Mouse (Mus musculus) 3134 (cell line): ENCODE results near the gene Matk.
"Not testable (repeated sequence)": the region's sequence is repeated elsewhere in the genome, so short reads cannot be mapped to it uniquely, and the experiment has no call there.

Source experiments
- DNase-seq: peaks from one replicate; pipeline ENCODE4 v3.0.0-alpha.2; 2011; ENCODE audit warnings: low spot score; ENCODE audit not compliant: insufficient read length; ENCODE audit errors: extremely low read depth

Matk gene

GRCm38 (mm10) chr10:81252424-81253419 lies at the start of gene Matk:
Matk (plus strand) TSS chr10:81252935.
- DNase-seq: no peak

- DNase-seq: no peak
Observed at GRCm38 (mm10) chr10:81202978-81203720, 49.6 kb upstream of the Matk start.

DNA sequence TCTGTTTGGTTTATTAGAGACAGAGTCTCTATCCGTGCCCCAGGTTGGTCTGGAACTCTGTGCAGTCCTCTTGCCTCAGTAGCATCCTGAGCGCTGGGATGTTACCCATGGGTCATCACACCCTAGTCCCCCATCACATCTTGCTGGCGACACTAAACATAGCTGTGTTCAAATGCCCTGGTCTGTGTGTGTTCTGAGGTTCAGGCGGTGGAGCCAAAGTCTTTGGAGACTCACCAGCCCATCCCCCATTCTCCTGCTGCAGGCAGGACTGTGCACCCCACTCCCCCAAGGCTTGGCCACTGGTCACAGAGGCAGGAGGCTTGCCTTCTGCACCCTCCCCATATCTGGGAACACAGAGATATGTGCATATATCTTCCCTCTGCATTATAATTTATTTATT lies 48.6 kb upstream of the Matk start:
- no peak for DNase-seq

DNA sequence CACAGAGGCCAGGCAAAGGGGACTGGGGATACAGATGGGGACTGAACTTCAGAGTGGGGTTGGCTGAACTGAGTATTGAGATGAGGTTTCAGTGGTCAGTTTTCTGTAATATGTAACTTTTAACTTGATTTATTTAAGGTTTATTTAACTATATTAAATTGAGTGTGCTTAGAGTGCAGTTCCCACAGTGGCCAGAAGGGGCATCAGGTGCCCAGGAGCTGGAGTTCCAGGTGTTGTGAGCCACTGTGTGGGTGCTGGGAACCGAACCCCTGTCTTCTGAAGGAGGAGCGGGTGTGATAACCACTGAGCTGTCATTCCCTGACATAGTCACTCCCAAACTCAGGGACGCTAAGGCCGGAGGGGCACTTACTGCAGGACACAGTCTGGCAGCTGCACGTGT lies 42.6 kb upstream of the Matk start:
- DNase-seq: no peak

DNA sequence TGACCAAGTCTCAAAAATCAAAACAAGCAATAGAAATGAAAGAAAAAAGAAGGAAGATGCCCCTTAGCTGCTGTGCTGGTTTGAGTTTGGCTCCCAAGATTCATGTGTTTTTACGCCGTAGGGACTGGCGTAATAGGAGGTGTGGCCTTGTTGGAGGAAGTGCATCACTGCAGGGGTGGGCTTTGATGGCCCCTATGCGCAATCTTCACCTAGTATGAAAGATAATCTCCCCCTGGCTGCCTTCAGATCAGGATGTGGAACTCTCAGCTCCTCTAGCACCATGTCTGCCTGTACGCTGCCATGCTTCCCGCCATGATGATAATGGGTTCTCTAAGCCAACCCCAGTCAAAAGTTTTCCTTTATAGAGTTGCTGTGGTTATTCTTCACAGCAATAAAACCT lies 36.5 kb upstream of the Matk start:
- DNase-seq: no peak

GRCm38 (mm10) chr10:81216810-81217209 lies 35.9 kb upstream of the Matk start:
- DNase-seq: no peak

DNA sequence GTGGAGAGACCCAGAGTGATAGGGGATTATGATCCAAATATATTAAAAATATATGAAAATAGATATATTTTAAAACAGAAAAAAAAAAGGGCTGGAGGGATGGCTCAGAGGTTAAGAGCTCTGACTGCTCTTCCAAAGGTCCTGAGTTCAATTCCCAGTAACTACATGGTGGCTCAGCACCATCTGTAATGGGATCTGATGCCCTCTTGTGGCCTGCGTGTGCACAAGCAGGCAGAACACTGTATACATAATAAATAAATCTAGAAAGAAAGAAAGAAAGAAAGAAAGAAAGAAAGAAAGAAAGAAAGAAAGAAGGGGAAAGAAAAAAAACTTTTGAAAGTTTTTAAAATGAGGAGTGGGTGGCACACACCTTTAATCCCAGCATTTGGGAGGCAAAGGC lies 35.5 kb upstream of the Matk start:
- not testable (repeated sequence) for DNase-seq

GRCm38 (mm10) chr10:81217964-81218363 lies 34.8 kb upstream of the Matk start:
- DNase-seq: no peak

- no peak for DNase-seq
Observed at GRCm38 (mm10) chr10:81221402-81222015, 31.2 kb upstream of the Matk start.

DNA sequence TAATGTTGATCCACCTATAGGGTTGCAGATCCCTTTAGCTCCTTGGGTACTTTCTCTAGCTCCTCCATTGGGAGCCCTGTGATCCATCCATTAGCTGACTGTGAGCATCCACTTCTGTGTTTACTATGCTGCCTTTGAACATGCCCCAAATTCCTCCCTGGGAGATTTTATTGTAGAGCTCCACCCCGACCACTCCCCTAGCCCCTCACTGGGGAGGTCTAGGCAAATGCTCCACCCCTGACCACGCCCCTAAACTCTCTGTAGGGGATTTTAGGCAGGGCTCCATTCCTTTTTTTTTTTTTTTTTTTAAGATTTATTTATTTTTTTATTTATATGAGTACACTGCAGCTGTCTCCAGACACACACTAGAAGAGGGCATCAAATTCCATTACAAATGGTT lies 29.0 kb upstream of the Matk start:
- DNase-seq: not testable (repeated sequence)

- no peak for DNase-seq
Observed at GRCm38 (mm10) chr10:81229735-81230437, 22.8 kb upstream of the Matk start.

DNA sequence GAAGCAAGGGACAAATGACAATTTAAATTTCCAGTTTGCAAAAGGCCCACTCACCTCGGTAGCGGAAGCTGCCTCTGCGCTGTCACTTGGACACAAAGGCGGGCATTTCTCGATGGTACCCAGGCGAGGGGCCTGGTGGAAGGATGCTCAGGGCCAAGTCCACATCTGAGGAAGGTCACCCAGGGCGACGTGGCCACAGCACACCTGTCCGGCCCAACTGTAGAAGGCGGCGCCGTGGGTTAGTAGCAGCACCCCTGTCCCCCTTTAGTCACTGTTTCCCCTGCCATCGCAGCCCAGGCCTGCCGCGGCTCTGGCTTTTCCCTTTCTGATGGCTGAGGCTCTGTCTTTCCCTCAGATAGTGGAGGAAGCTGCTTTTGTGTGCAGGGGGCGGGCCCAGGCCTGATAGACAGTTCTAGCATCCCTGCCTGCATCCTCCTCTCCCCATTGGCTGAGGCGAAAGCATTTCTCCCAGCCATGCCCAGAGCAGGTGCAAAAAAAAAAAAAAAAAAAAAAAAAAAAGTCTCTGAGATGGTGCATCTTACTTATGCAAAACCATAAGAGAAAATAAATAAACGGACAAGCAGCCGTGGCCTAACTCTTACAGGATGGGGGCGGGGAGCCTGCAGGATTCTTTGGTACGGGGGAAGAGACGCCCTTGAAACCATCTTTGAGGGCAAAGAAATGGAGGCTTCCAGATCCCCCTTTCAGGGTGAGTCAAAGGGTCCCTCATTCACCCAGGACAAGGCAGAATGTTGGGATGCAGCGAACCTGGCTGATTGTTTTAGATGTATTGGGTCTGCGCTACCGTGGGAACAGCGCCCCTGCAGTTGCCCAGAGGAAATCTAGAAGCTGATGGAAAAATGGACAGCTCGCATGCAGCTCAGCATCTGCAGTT lies 22.1 kb upstream of the Matk start, which contains the start of gene Atcay:
Atcay (minus strand) TSS at position 396 of the 895 bp plus-strand sequence.
- no peak for DNase-seq

- DNase-seq: no peak
Observed at GRCm38 (mm10) chr10:81231436-81231835, 21.3 kb upstream of the Matk start.

DNA sequence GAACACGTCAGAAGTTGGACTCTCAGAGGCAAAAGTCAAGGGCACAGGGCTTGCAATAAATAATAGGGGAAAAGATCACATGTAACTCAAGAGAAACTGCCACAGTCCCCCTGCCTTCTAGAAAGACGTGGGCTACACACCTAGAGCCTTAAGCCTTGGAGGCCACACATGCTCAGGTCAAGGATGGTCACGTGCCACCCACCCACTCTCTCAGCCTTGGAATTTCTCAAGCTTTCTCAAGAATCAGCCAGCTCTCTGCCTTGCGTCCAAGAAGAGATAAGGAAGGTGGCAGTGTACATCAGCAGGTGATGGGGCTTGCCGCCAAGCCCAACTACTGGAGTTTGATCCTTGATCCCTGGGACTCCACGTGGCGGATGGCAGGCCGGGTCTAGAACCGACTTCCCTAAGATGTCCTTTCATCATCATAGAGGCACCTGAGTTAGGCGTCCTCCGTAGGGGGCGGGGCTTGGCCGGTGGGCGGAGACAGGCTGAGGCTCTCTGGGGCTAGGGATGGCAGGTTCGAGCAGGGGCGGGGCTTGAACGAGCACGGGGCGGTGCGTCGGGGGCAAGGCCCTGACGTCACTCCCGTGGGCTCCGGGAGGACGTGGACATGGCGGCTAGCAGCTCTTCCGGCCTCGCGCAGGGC lies 20.0 kb upstream of the Matk start, which contains the start of gene Zfr2:
Zfr2 (plus strand) TSS at position 576 of the 646 bp plus-strand sequence.
- DNase-seq: peak; percentile 97

DNA sequence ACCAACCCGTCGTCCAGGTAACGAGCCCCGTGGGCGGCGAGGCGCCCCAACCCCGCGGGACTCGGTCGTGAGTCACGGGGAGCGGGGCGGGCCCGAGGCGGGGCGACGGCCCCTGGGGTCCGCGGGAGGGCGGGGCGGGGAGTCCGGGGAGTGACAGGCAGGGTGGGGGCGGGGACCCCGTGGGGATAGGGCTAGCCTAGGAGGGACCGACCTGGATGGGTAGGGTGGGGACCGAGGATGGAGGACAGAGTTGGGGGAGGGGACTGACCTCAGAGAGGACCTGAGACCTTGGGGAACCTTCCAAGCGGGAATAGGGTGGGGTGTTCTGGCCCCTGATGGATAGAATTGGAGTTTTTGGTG lies 19.5 kb upstream of the Matk start:
- DNase-seq: no peak

DNA sequence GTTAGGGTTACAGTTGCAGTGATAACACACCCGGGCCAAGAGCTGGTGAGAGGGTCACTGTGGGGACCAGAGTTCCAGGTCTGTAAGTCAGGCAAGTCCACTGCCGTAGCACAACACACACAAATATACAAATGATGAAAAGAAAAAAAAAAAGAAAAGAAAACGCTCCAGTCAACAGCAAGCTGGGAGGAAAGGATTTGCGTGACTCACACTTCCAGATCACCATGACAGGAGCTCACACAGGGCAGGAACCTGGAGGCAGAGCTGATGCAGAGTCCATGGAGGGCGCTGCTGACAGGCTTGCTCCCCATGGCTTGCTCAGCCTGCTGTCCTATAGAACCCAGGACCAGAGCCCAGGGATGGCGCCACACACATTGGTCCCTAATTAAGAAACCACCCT lies 18.5 kb upstream of the Matk start:
- no peak for DNase-seq

DNA sequence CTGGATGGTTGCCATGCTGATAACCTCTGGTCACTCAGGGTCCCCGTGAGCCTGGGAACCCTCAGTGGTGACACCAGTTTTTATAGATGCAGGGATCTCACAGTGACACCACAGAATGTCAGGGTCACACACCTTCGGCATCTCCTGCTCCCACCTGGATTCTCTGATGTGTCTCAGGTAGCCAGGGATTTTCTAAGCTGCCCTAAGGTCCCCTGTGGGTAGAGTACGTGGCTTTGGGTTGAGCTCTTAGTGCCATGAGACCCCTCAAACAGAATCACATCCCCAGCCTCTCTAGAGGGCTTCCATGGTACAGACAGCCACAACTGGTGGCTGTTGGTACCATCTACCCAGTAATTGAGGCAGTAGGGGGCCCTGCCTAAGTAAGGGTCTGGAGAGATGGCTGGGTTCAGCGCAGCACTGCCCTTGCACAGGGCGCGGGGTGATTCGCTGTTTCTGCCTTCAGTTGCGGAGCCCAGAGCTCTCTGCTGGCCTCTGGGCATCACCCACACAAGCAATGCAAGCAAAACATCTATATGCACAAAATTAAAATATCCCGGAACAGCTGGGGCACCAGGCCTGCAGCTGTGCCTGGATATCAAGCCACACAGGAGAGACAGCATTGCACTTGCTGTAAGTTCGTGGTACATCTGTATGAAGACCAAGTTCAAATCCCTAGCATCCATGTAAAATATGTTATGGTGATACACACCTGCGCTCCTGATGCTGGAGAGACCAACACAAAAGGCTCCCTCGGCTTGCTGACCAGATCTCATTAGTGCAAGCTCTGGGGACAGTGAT lies 16.1 kb upstream of the Matk start:
- DNase-seq: no peak

DNA sequence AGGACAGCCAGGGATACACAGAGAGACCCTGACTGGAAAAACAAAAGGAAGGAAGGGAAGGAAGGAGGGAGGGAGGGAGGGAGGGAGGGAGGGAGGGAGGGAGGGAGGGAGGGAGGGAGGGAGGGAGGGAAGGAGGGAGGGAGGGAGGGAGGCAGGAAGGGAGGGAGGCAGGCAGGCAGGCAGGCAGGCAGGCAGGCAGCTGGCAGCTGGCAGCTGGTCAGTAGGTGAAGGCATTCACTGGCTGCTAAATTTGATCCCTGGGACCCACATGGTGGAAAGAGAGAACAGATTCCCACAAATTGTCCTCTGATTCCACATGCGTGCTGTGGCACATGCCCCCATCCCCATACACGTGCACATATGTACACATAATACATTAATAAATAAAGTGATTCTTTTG lies 14.1 kb upstream of the Matk start:
- DNase-seq: no peak
